Mouse (Mus musculus): ENCODE measurements around the gene Osbpl5. TPM values are rescaled to one million over a fixed set of nuclear protein-coding genes. Genes with fewer than 3 reads are reported as not detected.
"Not testable (repeated sequence)": the region's sequence is repeated elsewhere in the genome, so short reads cannot be mapped to it uniquely, and the experiment has no call there.

The Osbpl5 gene
- total RNA-seq, 2 experiments from 2014 or later: 45.1 to 46.4 TPM

DNA sequence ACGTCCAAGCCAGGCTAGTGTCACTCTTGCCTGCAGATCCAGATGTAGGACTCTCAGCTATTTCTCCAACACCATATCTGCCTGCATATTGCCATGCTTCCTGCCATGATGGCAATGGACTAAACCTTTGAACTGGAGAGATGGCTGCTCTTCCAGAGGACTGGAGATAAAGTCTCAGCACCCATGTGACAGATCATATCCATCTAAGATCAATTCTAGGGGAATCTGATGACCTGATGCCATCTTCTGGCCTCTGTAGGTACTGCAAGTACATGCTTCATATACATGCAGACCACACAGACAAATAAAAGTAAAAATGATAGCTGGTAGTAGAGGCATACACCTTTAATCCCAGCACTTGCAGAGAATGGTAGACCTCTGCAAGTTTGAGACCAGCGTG, 60.6 kb downstream of the Osbpl5 start:
- DNase-seq: peak; percentile 55

DNA sequence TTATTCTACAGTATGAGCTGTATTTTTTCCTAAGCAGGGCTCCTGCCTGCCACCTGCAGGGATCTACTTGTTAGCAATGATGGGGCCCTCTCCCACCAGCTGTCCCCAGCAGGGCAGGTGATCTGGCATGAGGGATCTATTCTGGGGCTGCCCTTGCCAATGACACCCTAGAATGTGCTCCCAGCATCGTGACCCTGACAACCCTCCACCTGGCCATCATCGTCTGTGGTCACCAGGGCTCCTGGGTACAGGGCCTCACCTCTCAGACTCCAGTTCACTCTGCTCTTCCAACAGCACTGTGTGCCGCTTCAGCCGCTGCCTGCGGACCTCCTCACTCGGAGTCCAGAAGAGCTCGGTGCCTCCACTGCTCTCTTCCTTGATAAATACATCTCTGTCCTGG, 62.2 kb downstream of the Osbpl5 start:
- DNase-seq: no peak

DNA sequence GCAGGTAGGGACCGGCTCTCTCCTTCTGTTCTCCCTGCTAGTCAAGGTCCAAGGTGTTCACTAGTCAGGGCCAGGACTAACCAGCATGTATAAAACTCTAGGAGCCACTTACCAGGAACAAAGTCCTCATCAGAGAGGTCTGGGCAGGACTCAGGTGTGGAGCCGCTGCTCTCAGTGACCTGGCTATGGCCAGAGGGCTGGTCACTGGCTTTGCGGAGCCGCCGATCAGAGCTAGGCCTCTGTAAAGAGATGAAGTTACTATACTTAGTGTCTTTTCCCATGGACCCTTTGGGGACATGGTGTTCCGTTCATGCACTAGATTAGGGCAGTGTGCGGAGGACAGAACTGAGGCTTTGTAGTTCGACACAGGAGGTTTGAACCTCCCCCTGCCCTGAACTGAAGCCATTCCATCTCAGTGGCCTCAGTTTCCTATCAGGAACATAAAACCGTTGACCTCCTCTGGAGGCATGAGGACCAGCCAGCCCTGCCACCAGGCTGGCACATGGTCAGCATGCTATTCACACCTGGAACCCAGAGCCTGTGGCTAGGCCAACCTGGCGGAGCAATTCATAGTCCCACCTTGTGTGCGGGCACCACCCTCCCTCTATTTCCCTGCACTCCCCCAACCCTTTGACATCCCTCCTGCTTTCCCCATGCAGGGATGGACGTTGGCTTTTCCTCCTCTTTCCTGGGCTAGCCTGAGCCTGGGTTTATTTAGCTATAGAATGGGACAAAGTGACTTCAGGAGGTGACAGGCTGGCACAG, 63.9 kb downstream of the Osbpl5 start:
- DNase-seq: no peak

DNA sequence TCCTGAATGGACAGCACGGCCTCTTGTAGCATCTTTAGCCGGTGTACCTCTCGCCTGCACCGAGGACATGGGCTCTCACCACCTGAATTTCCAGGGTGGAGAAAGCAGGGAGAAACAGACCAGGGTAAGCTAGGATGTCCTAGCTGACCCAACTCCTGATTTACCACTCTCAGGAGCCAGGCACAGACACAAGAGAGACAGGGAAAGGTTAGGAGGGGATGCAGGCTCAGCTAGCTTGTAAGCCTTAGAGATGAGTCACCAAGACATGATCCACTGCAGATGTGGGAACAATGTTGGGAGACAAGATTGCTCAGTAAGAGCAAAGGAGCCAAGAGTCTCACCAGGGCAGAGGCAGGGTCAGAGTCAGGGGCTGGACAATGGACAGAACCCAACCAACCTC, 64.9 kb downstream of the Osbpl5 start:
- DNase-seq: no peak

- DNase-seq: no peak
These were observed 65.6 kb downstream of the Osbpl5 start for GRCm38 (mm10) chr7:143691181-143691580.

GRCm38 (mm10) chr7:143689946-143690345, 66.8 kb downstream of the Osbpl5 start:
- DNase-seq: no peak

DNA sequence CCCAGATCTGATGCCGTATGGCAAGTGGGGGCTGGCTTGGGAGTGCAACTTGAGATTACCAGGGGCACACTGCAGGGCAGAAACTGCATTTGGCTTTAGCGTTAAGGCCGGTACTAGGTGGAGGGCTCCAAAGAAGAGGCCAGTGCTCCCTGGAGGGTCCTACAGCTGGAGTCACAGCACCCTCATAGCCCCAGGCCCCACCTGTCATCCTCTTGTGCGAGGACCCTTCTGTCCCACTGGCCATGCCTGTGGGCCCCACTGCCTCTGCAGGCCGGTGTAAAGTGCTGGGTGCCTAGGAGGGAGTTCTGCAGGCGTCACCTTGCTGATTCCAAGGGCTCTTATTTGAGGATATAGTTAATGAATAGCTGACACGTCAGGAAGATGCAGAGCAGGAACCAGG, 67.3 kb downstream of the Osbpl5 start:
- no peak for DNase-seq

DNA sequence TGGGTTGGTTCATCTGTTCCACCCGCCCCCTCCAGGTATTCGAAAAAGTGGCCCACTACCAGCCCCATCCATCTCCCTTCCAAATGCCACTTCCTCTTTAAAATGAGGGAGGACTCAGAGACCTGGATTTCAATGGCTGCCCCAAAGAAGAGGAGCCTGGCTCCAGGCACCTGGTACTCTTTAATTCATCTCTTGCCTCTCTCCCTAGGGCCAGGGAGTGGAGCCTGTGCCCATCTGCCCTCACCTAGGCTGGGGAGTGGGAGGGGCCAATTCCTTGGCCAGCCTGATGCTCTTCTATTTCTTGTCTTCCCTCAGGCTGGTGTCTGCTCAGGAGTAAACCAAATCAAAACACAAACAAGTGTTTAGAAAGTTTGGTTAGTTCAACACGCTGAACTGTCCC, 70.1 kb downstream of the Osbpl5 start:
- peak; percentile 2 for DNase-seq

GRCm38 (mm10) chr7:143686191-143686590, 70.6 kb downstream of the Osbpl5 start:
- not testable (repeated sequence) for DNase-seq

GRCm38 (mm10) chr7:143685359-143686067, 71.3 kb downstream of the Osbpl5 start, which contains the start of gene Tnfrsf23:
Gene Tnfrsf23 (minus strand): TSS chr7:143685872.
- peak; percentile 78 for DNase-seq

- peak; percentile 3 for DNase-seq
These were observed 72.2 kb downstream of the Osbpl5 start for GRCm38 (mm10) chr7:143684569-143684968.

DNA sequence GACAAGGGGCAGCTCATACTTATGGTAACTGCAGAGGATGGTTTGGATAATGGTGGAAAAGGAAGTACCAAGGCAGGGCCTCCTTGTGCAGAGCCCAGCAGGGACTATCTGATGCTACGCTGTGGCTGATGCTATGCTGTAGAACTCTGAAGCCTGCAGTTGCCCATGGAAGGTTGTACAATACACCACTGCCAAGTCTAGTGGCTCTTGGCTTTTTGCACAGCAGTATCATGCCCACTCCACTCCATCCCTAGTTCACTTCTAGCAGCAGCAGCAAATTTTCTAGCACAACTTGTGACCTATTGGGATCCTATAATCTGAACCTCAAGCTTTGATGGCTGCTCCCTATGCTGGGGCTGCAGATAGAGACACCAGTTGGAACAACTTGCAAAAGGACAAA, 75.2 kb downstream of the Osbpl5 start:
- DNase-seq: no peak

DNA sequence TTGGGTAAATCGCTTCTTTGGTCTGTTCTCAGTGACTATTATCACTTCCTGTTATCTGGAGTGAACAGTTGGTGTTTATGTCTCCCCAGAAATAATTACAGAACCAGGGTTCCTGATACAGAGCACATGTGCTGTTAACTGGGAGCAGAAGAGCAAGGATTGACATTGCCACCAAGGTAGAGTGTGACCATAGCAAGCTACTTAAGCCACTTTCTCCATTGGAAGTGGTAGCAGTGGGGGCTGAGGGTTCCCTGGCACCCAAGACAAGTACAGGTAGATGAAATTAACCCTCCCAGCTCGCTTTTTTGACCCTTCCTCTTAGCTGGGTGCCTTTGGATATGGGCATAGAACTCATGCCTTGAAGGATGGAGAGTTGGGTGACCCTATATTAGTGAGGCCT, 75.9 kb downstream of the Osbpl5 start:
- DNase-seq: not testable (repeated sequence)

DNA sequence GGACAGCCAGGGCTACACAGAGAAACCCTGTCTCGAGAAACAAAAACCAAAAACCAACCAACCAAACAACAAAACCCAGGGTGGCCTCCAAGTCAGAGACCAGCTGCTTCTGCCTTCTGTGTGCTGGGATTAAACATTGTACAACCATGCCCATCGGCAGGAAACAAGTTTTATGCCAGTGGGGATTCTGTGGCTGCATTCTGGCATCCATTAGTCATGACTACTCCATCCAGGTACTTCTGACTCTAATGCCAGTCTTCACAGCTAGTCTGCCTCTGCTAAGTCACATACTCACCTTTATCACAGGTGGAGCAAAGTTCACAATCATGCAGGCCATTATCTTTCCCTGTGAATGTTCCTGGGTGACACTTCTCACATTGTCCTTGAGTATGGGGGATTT, 77.1 kb downstream of the Osbpl5 start:
- not testable (repeated sequence) for DNase-seq

GRCm38 (mm10) chr7:143666427-143667311, 90.1 kb downstream of the Osbpl5 start:
- no peak for DNase-seq

- DNase-seq: no peak
These were observed 93.3 kb downstream of the Osbpl5 start for GRCm38 (mm10) chr7:143663470-143663869.

DNA sequence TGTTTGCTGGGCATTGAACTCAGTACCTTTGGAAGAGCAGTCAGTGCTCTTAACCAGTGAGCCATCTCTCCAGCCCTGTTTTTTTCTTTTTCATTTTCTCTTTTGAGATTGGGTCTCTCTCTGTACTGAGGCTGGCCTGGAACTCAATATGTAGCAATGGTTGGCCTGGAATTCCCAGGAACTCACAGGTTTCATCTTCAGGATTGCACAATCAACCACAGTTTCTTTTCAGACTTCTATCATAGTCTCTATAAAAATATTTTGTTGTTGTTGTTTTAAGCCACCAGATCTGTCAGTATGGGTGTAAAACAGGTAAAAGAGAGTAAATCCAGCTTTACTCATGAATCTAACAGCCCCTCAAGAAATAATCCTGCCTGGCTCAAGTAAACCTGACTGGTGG, 96.0 kb downstream of the Osbpl5 start:
- DNase-seq: no peak

DNA sequence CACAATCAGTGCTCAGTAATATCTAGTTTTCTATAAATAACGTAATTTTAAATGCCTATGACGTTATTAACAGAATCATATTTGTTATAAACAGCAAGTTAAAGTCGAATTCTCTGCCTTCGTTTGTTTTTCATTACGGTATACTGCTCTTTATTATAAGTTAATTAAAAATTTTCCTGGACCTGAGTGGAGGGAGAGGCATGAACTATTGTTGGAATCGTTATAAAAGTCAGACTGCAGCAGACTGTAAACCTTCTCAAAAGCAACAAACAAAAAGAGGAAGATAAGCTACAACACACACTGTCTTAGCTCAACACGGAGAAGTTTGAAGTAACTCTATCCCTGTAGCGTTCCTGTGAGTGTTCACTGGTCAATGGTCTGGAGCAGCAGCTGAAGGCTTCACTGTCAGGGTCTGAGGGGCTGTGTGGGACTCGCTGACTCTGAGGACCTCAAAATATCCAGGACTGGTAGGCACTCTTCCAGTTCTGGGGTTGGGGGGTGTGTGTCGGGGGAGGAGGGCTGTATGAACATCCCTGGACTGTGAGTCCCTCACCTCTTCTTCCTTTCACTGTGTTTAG, 106.9 kb downstream of the Osbpl5 start:
- DNase-seq: not testable (repeated sequence)

DNA sequence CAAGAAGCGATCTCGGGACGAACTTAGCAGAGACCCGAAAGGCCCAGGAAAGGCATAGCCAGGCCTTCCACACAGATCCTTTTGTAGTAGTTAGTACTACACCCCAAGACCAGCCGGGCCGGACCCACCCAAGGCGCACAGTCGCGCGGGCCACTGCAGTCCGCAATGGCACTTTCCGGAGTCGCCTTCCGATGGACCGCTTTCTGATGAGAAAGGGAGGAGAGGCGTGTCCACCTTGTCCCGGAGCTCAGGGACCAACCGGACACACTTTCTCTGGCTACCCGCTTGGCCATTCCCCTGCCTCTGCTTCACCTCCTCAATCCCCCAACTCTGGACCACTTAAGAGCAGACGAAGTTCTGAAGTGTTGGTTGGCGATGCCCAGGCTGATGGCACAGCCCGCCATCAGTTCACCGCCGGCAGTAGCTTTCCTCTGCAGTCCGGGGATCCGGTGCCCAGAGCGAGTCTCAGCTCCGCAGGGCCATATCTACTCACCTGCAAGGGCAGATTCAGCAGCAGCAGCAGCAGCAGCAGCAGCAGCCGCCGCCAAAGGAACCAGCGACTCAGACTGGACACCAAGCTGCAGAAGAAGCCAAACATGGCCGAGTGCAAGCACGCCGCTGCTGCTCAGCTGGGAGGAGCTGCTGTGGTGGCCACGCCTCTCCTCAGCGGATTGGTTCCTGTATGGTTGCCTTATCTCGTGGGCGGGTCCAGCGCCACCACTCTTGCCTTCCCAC, 107.6 kb downstream of the Osbpl5 start, which contains the start of gene Tnfrsf22:
Gene Tnfrsf22, minus strand, starts transcription at position 628 of the 735 bp plus-strand sequence.
- peak; percentile 83 for DNase-seq

- not testable (repeated sequence) for DNase-seq
These were observed 112.8 kb downstream of the Osbpl5 start for GRCm38 (mm10) chr7:143643949-143644348.
